Mouse (Mus musculus) bone marrow macrophage, adult 2 months (primary cell): ENCODE results near the gene Oprm1.

ENCODE experiments used
- CTCF ChIP-seq: IDR thresholded peaks from 2 replicates; pipeline ENCODE4 v1.5.1; 2012; ENCODE audit warnings: low read depth, mild to moderate bottlenecking, low read length, moderate library complexity
- POLR2A ChIP-seq: IDR thresholded peaks from 2 replicates; pipeline ENCODE4 v1.6.1; 2012; ENCODE audit warnings: mild to moderate bottlenecking, low read depth, low read length, borderline replicate concordance

GRCm38 (mm10) chr10:6717181-6717948, 40.9 kb upstream of the Oprm1 start:
- TF ChIP-seq CTCF, result no peak
- TF ChIP-seq POLR2A, result no peak
